Mouse (Mus musculus) limb, embryonic 15.5 days (tissue): ENCODE data around the gene Ech1. TPM values are rescaled to one million over a fixed set of nuclear protein-coding genes. Genes with fewer than 3 reads are reported as not detected.

Experiments
- ATAC-seq: fragments of 200-750 bp; cut with Nextera tagmentation; 2 replicates; pipeline ENCODE4 v1.8.0; 2017; ENCODE audit warnings: low read depth, moderate TSS enrichment; ENCODE audit not compliant: insufficient number of reproducible peaks, low FRiP score, low TSS enrichment
- H3K27ac ChIP-seq: fragments of 300-500 bp; sonication (generic); 2 replicates; pipeline ENCODE4 v1.5.1; 2015; ENCODE audit warnings: moderate library complexity, mild to moderate bottlenecking, inconsistent platforms
- H3K27me3 ChIP-seq: fragments of 300-500 bp; sonication (generic); 2 replicates; pipeline ENCODE4 v1.6.1; 2015; ENCODE audit warnings: inconsistent platforms
- H3K36me3 ChIP-seq: fragments of 300-500 bp; sonication (generic); 2 replicates; pipeline ENCODE4 v1.6.1; 2015; ENCODE audit warnings: inconsistent platforms
- H3K4me1 ChIP-seq: fragments of 300-500 bp; sonication (generic); 2 replicates; pipeline ENCODE4 v1.6.1; 2015; ENCODE audit warnings: inconsistent platforms
- H3K4me2 ChIP-seq: fragments of 300-500 bp; sonication (generic); 2 replicates; pipeline ENCODE4 v1.6.1; 2015; ENCODE audit warnings: mild to moderate bottlenecking, inconsistent platforms
- H3K4me3 ChIP-seq: fragments of 300-500 bp; sonication (generic); 2 replicates; pipeline ENCODE4 v1.5.1; 2015; ENCODE audit warnings: mild to moderate bottlenecking, inconsistent platforms
- H3K9ac ChIP-seq: fragments of 300-500 bp; sonication (generic); 2 replicates; pipeline ENCODE4 v1.6.1; 2015; ENCODE audit warnings: inconsistent platforms
- H3K9me3 ChIP-seq: fragments of 300-500 bp; sonication (generic); 2 replicates; pipeline ENCODE4 v1.6.1; 2016; ENCODE audit warnings: inconsistent platforms
- WGBS: fragments of 180-500 bp; shearing (Covaris S2); methylation state at CpG from one replicate; pipeline ENCODE4 v1.1.7; 2015; 5-methylcytosine and 5-hydroxymethylcytosine counted together
- polyA plus RNA-seq: library from polyadenylated mRNA; unstranded; fragments of >200 nt; fragmentation: Nextera tagmentation; extraction: Ambion mirVana; gene quantifications from 2 replicates; pipeline ENCODE4 v1.2.1, GENCODE M21; 2015

The Ech1 gene
- polyA plus RNA-seq, 1 experiment from 2014 or later, result 217 TPM

GRCm38 (mm10) chr7:28792391-28793185 is 32.4 kb upstream of the Ech1 start:
- Histone ChIP-seq H3K27ac (no peak overlapping the region), H3K4me1 (peaks cover 39% of the 10 kb centered on the region), H3K36me3 (peaks cover 4% of the 10 kb centered on the region), H3K4me3 (no peak overlapping the region), H3K9me3 (no peaks in the 10 kb centered on the region), H3K9ac (no peak overlapping the region), H3K27me3 (no peaks in the 10 kb centered on the region), H3K4me2 (no peak overlapping the region)
- no peak for ATAC-seq
- WGBS, result 76% methylated on average over 14 of the region's 14 CpGs

GRCm38 (mm10) chr7:28793834-28794233 is 31.2 kb upstream of the Ech1 start:
- no peak for ATAC-seq
- H3K4me2 ChIP-seq, result no peak overlapping the region
- no peaks in the 10 kb centered on the region for H3K36me3 ChIP-seq
- H3K9ac ChIP-seq, result no peak overlapping the region
- no peak overlapping the region for H3K27ac ChIP-seq
- peaks cover 32% of the 10 kb centered on the region for H3K4me1 ChIP-seq
- H3K4me3 ChIP-seq, result no peak overlapping the region
- H3K27me3 ChIP-seq, result no peaks in the 10 kb centered on the region
- 39% methylated on average over 2 of the region's 2 CpGs for WGBS
- no peaks in the 10 kb centered on the region for H3K9me3 ChIP-seq

- Histone ChIP-seq H3K4me3 (no peak overlapping the region), H3K27me3 (no peaks in the 10 kb centered on the region), H3K36me3 (no peaks in the 10 kb centered on the region), H3K4me1 (peaks cover 26% of the 10 kb centered on the region), H3K9me3 (no peaks in the 10 kb centered on the region), H3K27ac (no peak overlapping the region), H3K4me2 (no peak overlapping the region), H3K9ac (no peak overlapping the region)
- no peak for ATAC-seq
- 86% methylated on average over 3 of the region's 3 CpGs for WGBS
Measured at GRCm38 (mm10) chr7:28794496-28794895, 30.5 kb upstream of the Ech1 start.

- Histone ChIP-seq H3K4me2 (no peak overlapping the region), H3K36me3 (no peaks in the 10 kb centered on the region), H3K9ac (no peak overlapping the region), H3K9me3 (no peaks in the 10 kb centered on the region), H3K4me1 (peaks cover 16% of the 10 kb centered on the region), H3K27ac (0 out of 2 replicates have a peak overlapping the region, but pooled peaks have one; percentile 13), H3K27me3 (no peaks in the 10 kb centered on the region), H3K4me3 (no peak overlapping the region)
- WGBS, result 73% methylated on average over 15 of the region's 15 CpGs
- ATAC-seq, result no peak
Measured at GRCm38 (mm10) chr7:28795832-28796231, 29.2 kb upstream of the Ech1 start.

- H3K27ac ChIP-seq, result peak overlapping the region; percentile 67
- peak overlapping the region; percentile 21 for H3K4me3 ChIP-seq
- H3K4me1 ChIP-seq, result peaks cover 18% of the 10 kb centered on the region
- H3K27me3 ChIP-seq, result no peaks in the 10 kb centered on the region
- H3K36me3 ChIP-seq, result no peaks in the 10 kb centered on the region
- peak overlapping the region; percentile 42 for H3K9ac ChIP-seq
- H3K9me3 ChIP-seq, result no peaks in the 10 kb centered on the region
- WGBS, result 17% methylated on average over 32 of the region's 32 CpGs
- peak; percentile 12; the same call in 1 of the 2 replicates for ATAC-seq
- H3K4me2 ChIP-seq, result peak overlapping the region; percentile 36
Measured at GRCm38 (mm10) chr7:28796562-28796975, 28.4 kb upstream of the Ech1 start.

- H3K36me3 ChIP-seq, result no peaks in the 10 kb centered on the region
- no peaks in the 10 kb centered on the region for H3K9me3 ChIP-seq
- no peak overlapping the region for H3K9ac ChIP-seq
- peaks cover 40% of the 10 kb centered on the region for H3K4me1 ChIP-seq
- H3K4me2 ChIP-seq, result no peak overlapping the region
- no peak overlapping the region for H3K4me3 ChIP-seq
- no peaks in the 10 kb centered on the region for H3K27me3 ChIP-seq
- H3K27ac ChIP-seq, result no peak overlapping the region
- ATAC-seq, result no peak
- WGBS, result 97% methylated on average over 9 of the region's 9 CpGs
Measured at GRCm38 (mm10) chr7:28799994-28800393, 25.0 kb upstream of the Ech1 start.

- 55% methylated on average over 3 of the region's 3 CpGs for WGBS
- H3K9me3 ChIP-seq, result no peaks in the 10 kb centered on the region
- no peak overlapping the region for H3K4me2 ChIP-seq
- ATAC-seq, result no peak
- no peak overlapping the region for H3K4me3 ChIP-seq
- H3K27ac ChIP-seq, result peak overlapping the region; percentile 94
- no peak overlapping the region for H3K9ac ChIP-seq
- H3K36me3 ChIP-seq, result no peaks in the 10 kb centered on the region
- peaks cover 34% of the 10 kb centered on the region for H3K4me1 ChIP-seq
- H3K27me3 ChIP-seq, result no peaks in the 10 kb centered on the region
Measured at GRCm38 (mm10) chr7:28801451-28801850, 23.6 kb upstream of the Ech1 start.

- no peaks in the 10 kb centered on the region for H3K27me3 ChIP-seq
- ATAC-seq, result peak; percentile 40; the same call in 1 of the 2 replicates
- H3K27ac ChIP-seq, result peak overlapping the region; percentile 94
- H3K4me2 ChIP-seq, result peak overlapping the region; percentile 25; the same call in 1 of the 2 replicates
- 11% methylated on average over 10 of the region's 10 CpGs for WGBS
- no peak overlapping the region for H3K4me3 ChIP-seq
- H3K9ac ChIP-seq, result no peak overlapping the region
- H3K9me3 ChIP-seq, result no peaks in the 10 kb centered on the region
- peaks cover 31% of the 10 kb centered on the region for H3K4me1 ChIP-seq
- no peaks in the 10 kb centered on the region for H3K36me3 ChIP-seq
Measured at GRCm38 (mm10) chr7:28801901-28802670, 22.9 kb upstream of the Ech1 start.

- no peaks in the 10 kb centered on the region for H3K36me3 ChIP-seq
- no peaks in the 10 kb centered on the region for H3K9me3 ChIP-seq
- H3K4me2 ChIP-seq, result peak overlapping the region; percentile 25; the same call in 1 of the 2 replicates
- peak overlapping the region; percentile 94 for H3K27ac ChIP-seq
- no peak overlapping the region for H3K9ac ChIP-seq
- 14% methylated on average over 10 of the region's 10 CpGs for WGBS
- H3K27me3 ChIP-seq, result no peaks in the 10 kb centered on the region
- no peak overlapping the region for H3K4me3 ChIP-seq
- peaks cover 36% of the 10 kb centered on the region for H3K4me1 ChIP-seq
- ATAC-seq, result peak; percentile 64; the same call in 1 of the 2 replicates
Measured at GRCm38 (mm10) chr7:28802846-28803588, 22.0 kb upstream of the Ech1 start.

GRCm38 (mm10) chr7:28803756-28804155 is 21.3 kb upstream of the Ech1 start:
- H3K4me1 ChIP-seq, result peaks cover 39% of the 10 kb centered on the region
- ATAC-seq, result no peak
- WGBS, result 34% methylated on average over 4 of the region's 4 CpGs
- H3K4me3 ChIP-seq, result no peak overlapping the region
- H3K9ac ChIP-seq, result no peak overlapping the region
- H3K36me3 ChIP-seq, result no peaks in the 10 kb centered on the region
- H3K27ac ChIP-seq, result peak overlapping the region; percentile 94
- no peaks in the 10 kb centered on the region for H3K9me3 ChIP-seq
- 0 out of 2 replicates have a peak overlapping the region, but pooled peaks have one; percentile 0 for H3K4me2 ChIP-seq
- no peaks in the 10 kb centered on the region for H3K27me3 ChIP-seq

- H3K27ac ChIP-seq, result no peak overlapping the region
- no peak for ATAC-seq
- no peaks in the 10 kb centered on the region for H3K9me3 ChIP-seq
- H3K9ac ChIP-seq, result no peak overlapping the region
- no peaks in the 10 kb centered on the region for H3K27me3 ChIP-seq
- no peak overlapping the region for H3K4me2 ChIP-seq
- 63% methylated on average over 4 of the region's 4 CpGs for WGBS
- H3K4me1 ChIP-seq, result peaks cover 34% of the 10 kb centered on the region
- H3K36me3 ChIP-seq, result no peaks in the 10 kb centered on the region
- no peak overlapping the region for H3K4me3 ChIP-seq
Measured at GRCm38 (mm10) chr7:28806869-28807268, 18.1 kb upstream of the Ech1 start.
